ENCODE assay signal across 20 mouse cellular contexts in the genomic region with DNA sequence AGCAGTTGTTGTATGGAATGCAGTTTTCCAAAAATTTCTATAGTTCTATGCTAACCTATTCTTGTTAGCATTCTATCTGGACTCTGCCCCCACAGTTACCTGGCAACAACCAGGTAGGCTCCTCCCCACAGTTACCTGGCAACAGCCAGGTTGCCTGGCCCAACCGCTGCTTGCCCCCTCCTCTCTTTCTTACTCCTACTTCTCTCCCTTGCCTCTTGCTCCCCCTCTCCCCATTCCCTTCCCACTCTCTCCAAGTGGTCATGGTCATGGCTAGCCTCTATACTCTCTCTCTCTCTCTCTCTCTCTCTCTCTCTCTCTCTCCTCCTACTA.
"Had no signal": no experiment of that assay in that cellular context is flagged by ENCODE, and none has a peak within 500 bp of the region (broad histone marks: within the 10 kb centered on the region; RNA-seq: fewer than 3 reads in every experiment).

No protein-coding gene starts in this region.

- H3K27me3 ChIP-seq: liver, embryonic 15.5 days; neural tube, embryonic 13.5 days; neural tube, embryonic 15.5 days; stomach, embryonic 15.5 days had no signal

- H3K27ac ChIP-seq: liver, embryonic 15.5 days; midbrain, embryonic 10.5 days; midbrain, embryonic 12.5 days; neural tube, embryonic 13.5 days; neural tube, embryonic 15.5 days; stomach, embryonic 15.5 days had no signal

- H3K9me3 ChIP-seq: liver, embryonic 15.5 days; midbrain, embryonic 10.5 days; midbrain, embryonic 12.5 days; neural tube, embryonic 13.5 days; neural tube, embryonic 15.5 days; stomach, embryonic 15.5 days had no signal

- ATAC-seq: midbrain, embryonic 16.5 days had no signal

- H3K36me3 ChIP-seq: liver, embryonic 15.5 days; midbrain, embryonic 10.5 days; midbrain, embryonic 12.5 days; neural tube, embryonic 13.5 days; neural tube, embryonic 15.5 days; stomach, embryonic 15.5 days had no signal

- H3K4me1 ChIP-seq: midbrain, embryonic 12.5 days; neural tube, embryonic 13.5 days; neural tube, embryonic 15.5 days; stomach, embryonic 15.5 days had no signal

- H3K4me2 ChIP-seq: liver, embryonic 15.5 days; lung, embryonic 14.5 days; midbrain, embryonic 12.5 days; neural tube, embryonic 13.5 days; neural tube, embryonic 15.5 days; stomach, embryonic 15.5 days had no signal

- H3K9ac ChIP-seq: liver, embryonic 15.5 days; lung, embryonic 14.5 days; midbrain, embryonic 12.5 days; neural tube, embryonic 13.5 days; neural tube, embryonic 15.5 days; stomach, embryonic 15.5 days had no signal

- DNase-seq: lung, adult 18-20 months; lung, embryonic 14.5 days; lung, postnatal 10 days; lung, postnatal 4 days; midbrain, embryonic 14.5 days; retina, postnatal 1 day; right cerebral cortex, adult 18-20 months; right cerebral cortex, postnatal 25 days; right cerebral cortex, postnatal 4 days; thymus, adult 2 months; thymus, postnatal 14 days; thymus, postnatal 36 days had no signal

- H3K4me3 ChIP-seq: liver, embryonic 15.5 days; midbrain, embryonic 10.5 days; midbrain, embryonic 12.5 days; myocyte; neural tube, embryonic 13.5 days; neural tube, embryonic 15.5 days; stomach, embryonic 15.5 days had no signal
